Mouse (Mus musculus) limb, embryonic 10.5 days (tissue): ENCODE measurements around the gene Shisa7. TPM values are rescaled to one million over a fixed set of nuclear protein-coding genes. Genes with fewer than 3 reads are reported as not detected.
"Not testable (repeated sequence)": the region's sequence is repeated elsewhere in the genome, so short reads cannot be mapped to it uniquely, and the experiment has no call there.

ENCODE experiments used
- DNase-seq: peaks from one replicate; pipeline ENCODE4 v3.0.0-alpha.2; 2017; ENCODE audit warnings: low spot score
- H3K27ac ChIP-seq: fragments of 300-500 bp; sonication (generic); 2 replicates; pipeline ENCODE4 v1.5.1; 2016; ENCODE audit warnings: mild to moderate bottlenecking
- H3K27me3 ChIP-seq: fragments of 300-500 bp; sonication (generic); 2 replicates; pipeline ENCODE4 v1.6.1; 2016; ENCODE audit warnings: low read depth, mild to moderate bottlenecking; ENCODE audit not compliant: poor library complexity, severe bottlenecking
- H3K36me3 ChIP-seq: fragments of 300-500 bp; sonication (generic); 2 replicates; pipeline ENCODE4 v1.6.1; 2016; ENCODE audit warnings: mild to moderate bottlenecking, moderate library complexity
- H3K4me1 ChIP-seq: fragments of 300-500 bp; sonication (generic); 2 replicates; pipeline ENCODE4 v1.6.1; 2016
- H3K4me3 ChIP-seq: fragments of 300-500 bp; sonication (generic); 2 replicates; pipeline ENCODE4 v1.5.1; 2016; ENCODE audit warnings: mild to moderate bottlenecking, moderate library complexity
- H3K9me3 ChIP-seq: fragments of 300-500 bp; sonication (generic); replicated peaks from 2 replicates; pipeline ENCODE4 v1.6.1; 2016; ENCODE audit warnings: mild to moderate bottlenecking
- WGBS: fragments of 180-500 bp; shearing (Covaris S2); methylation state at CpG from one replicate; pipeline ENCODE4 v1.1.7; 2016; 5-methylcytosine and 5-hydroxymethylcytosine counted together
- polyA plus RNA-seq: library from polyadenylated mRNA; unstranded; fragments of >200 nt; fragmentation: Nextera tagmentation; extraction: Ambion mirVana; gene quantifications from 2 replicates; pipeline ENCODE4 v1.2.1, GENCODE M21; 2016

Gene Shisa7
- polyA plus RNA-seq = 0.16 and 0.18 TPM in 2 replicates

DNA sequence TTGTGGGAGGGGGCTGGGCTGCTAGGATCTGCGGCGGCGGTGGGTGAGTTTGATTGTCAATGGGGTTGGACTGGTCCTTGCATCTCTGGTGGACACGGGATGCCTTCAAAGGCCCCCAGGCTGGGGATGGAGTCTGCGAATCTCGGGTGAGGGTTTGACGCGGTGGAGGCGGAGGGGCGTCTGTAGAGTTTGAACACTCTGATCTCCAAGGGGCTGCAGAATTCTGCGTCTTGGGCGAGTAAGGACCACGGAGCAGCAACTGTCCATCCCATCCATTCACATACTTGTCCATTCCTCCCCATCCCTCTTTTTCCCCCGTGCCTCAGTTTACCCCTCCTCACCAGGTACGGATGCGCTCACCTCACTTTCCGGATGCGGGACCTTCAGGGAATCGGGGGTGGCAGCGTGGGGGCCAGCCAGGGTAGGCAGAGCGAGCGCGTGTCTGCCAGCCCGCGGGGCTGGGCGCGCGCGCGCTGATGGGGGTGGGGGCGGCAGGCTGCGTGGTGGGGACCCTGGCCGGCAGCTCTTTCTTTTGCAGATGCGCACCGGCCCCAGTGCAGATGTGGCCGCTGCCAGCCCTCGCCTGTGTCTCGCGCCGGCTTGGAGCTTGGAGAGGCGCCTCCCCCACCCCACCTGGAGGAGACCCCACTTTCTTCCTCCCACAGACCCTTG lies at the start of gene Shisa7:
Shisa7 (minus strand) TSS at position 452 of the 672 bp plus-strand sequence.
- Histone ChIP-seq H3K4me1 (peaks cover 27% of the 10 kb centered on the region), H3K9me3 (no peaks in the 10 kb centered on the region), H3K27me3 (peaks cover 79% of the 10 kb centered on the region), H3K36me3 (no peaks in the 10 kb centered on the region), H3K4me3 (peak within 1 kb of the TSS; percentile 56), H3K27ac (0 out of 2 replicates have a peak within 1 kb of the TSS, but pooled peaks have one; percentile 14)
- 1% methylated on average over 41 of the region's 41 CpGs for WGBS
- no peak for DNase-seq

DNA sequence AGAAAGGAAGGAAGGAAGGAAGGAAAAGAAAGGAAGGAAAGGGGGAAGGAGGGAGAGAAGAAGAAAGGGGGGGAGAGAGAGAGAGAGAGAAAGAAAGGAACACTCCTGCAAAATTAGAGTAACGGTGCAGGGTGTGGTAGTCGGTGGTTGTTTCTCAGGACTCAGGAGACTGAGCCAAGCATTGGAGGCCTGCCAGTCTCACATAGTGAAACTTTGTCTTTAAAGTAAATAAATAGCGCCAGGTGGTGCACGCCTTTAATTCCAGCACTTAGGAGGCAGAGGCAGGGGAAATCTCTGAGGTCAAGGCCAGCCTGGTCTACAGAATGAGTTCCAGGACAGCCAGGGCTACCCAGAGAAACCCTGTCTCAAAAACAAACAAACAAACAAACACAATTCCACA lies 42.2 kb upstream of the Shisa7 start:
- Histone ChIP-seq H3K27ac (no peak overlapping the region), H3K9me3 (peaks cover 2% of the 10 kb centered on the region; the same call in 1 of the 2 replicates), H3K4me3 (no peak overlapping the region), H3K27me3 (no peaks in the 10 kb centered on the region), H3K36me3 (no peaks in the 10 kb centered on the region), H3K4me1 (no peaks in the 10 kb centered on the region)
- 88% methylated on average over 4 of the region's 4 CpGs for WGBS
- DNase-seq = no peak

DNA sequence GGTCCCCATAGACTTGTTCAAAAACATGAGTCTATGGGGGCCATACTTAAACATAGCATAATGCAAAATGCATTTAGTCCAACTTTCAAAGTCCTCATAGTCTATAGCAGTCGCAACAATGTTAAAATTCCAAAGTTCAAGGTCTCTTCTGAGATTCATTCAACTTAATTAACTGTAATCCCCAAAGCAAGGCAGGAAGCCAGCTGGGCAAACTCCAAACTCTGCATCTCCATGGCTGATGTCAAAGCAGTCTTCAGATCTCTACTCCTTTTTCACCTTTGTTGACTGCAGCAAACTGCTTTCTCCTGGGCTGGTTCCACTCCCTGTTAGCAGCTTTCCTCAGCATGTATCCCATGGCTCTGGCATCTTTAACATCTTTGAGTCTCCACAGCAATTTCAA lies 34.5 kb upstream of the Shisa7 start:
- H3K4me1 ChIP-seq = peaks cover 17% of the 10 kb centered on the region
- not testable (repeated sequence) for DNase-seq, H3K4me3 ChIP-seq, H3K27me3 ChIP-seq, H3K9me3 ChIP-seq, H3K36me3 ChIP-seq, H3K27ac ChIP-seq
- WGBS = 93% methylated on average over 1 of the region's 1 CpGs

DNA sequence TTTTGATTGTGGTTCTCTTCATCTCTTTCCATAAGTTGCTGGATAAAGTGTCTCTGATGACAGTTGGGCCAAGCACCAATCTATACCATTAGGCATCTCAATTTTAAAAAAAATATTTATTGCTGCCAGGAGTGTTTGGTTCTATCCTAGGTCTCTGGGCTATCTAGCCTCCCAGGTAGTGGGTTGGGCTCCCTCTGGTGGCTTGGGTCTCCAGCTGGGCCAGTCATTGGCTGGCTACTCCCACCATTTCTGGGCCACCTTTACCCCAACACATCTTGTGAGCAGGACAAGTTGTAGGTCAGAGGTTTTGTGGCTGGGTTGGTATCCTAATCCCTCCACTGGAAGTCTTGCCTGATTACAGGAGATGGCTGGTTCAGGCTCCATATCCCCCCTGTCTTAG lies 33.7 kb upstream of the Shisa7 start:
- Histone ChIP-seq H3K4me1 (peaks cover 17% of the 10 kb centered on the region), H3K27me3 (no peaks in the 10 kb centered on the region), H3K4me3 (no peak overlapping the region), H3K27ac (no peak overlapping the region), H3K36me3 (no peaks in the 10 kb centered on the region), H3K9me3 (peaks cover 2% of the 10 kb centered on the region; the same call in 1 of the 2 replicates)
- DNase-seq = no peak

DNA sequence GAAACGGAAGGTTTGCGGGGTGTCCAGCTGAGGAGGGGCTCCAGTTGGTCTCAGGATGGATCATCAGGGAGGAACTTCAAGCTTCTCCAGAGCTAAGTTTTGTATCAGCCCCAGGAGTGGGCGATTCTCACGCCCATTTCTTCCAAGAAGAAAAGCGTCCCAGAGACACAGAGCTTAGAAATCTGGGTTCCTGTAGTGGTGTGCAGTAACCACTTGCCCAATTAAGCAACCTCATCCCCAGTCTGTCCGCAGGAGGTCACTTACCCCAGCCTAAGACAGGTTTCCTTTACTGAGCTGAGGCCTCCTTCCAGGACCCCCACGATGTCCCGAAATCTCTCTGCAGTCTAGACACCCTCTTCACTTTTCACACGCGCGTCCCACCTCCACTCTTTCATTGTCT lies 32.7 kb upstream of the Shisa7 start:
- Histone ChIP-seq H3K36me3 (no peaks in the 10 kb centered on the region), H3K27me3 (no peaks in the 10 kb centered on the region), H3K4me1 (peaks cover 17% of the 10 kb centered on the region), H3K27ac (peak overlapping the region; percentile 78), H3K4me3 (peak overlapping the region; percentile 63), H3K9me3 (peaks cover 2% of the 10 kb centered on the region; the same call in 1 of the 2 replicates)
- 9% methylated on average over 11 of the region's 11 CpGs for WGBS
- DNase-seq = no peak

DNA sequence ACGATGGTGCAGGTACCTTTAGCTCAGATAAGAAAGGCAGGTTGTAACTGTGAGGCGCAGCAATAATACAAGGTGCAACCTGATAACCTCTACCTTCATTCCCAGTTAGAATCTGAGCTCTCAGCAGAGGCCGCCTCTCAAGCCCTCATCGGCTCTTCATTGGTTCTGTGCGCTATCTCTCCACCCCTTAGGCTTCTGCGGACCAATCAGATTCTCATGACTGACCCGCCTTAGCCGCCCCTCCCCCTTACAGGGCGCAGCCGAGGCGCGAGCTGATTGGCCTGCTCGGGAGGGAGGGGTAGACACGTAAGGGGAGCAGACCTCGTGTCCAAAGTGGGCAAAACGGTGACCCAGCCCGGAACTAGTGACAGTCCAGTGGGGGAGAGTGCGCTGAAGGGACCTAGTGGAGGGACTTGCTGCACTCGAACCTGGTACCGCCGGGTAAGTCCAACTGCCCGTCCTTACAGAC lies 32.3 kb upstream of the Shisa7 start, which contains the start of gene Isoc2a:
Isoc2a (plus strand) TSS at position 401 of the 469 bp plus-strand sequence.
- Histone ChIP-seq H3K36me3 (no peaks in the 10 kb centered on the region), H3K27ac (peak within 1 kb of the TSS; percentile 78), H3K4me3 (peak within 1 kb of the TSS; percentile 63), H3K27me3 (no peaks in the 10 kb centered on the region), H3K4me1 (peaks cover 18% of the 10 kb centered on the region), H3K9me3 (no peaks in the 10 kb centered on the region)
- under 1% methylated on average over 22 of the region's 22 CpGs for WGBS
- peak; percentile 92 for DNase-seq

DNA sequence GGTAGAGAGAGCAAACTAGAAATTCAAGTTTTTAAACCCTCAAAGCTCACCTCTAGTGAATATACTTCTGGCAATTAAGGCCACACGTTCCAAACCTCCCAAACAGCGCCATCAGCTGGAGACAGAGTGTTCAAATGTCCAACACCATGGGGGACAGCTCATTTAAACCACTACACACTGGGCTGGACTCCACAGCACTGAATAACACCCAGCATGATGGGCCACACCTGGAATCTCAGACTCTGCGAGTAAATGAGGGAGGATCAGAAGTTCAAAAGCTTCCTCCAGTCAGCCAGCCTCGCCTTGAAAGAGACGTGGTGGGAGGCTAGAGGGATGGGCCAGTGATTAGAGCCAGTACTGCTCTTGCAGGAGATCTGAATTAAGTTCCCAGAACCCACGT lies 25.6 kb upstream of the Shisa7 start, which contains the start of gene Isoc2b:
Isoc2b (minus strand) TSS at position 126 of the 400 bp plus-strand sequence.
- 61% methylated on average over 6 of the region's 6 CpGs for WGBS
- no peaks in the 10 kb centered on the region for H3K36me3 ChIP-seq
- no peak for DNase-seq
- no peaks in the 10 kb centered on the region for H3K27me3 ChIP-seq
- H3K4me3 ChIP-seq = no peak within 1 kb of the TSS
- no peaks in the 10 kb centered on the region for H3K9me3 ChIP-seq
- no peak within 1 kb of the TSS for H3K27ac ChIP-seq
- peaks cover 18% of the 10 kb centered on the region for H3K4me1 ChIP-seq

DNA sequence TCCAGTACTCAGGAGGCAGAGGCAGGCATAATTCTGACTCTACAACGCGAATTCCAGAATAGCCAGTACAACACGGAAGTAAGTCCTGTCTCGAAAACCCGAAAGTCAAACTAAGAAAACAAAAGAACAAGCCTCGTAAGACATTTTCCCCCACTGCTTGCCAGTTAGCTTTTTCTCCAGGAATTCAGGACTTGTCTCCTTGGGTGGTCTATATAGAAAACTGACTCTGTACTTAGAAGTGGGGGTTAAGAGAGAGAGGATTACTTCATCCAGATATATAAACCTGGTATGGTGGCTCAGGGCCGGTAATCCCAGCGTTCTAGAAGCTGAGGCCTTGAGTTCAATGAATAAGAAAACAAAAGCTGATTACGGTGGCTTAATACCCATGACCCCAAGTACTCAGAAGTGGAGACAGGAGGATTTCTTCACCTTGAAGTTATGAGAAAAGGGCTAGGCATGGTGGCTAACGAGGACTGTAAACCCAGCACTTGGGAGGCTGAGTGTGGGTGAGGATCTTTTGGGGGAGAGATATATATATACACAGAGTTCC lies 22.2 kb upstream of the Shisa7 start:
- peak overlapping the region; percentile 66 for H3K4me3 ChIP-seq
- H3K27ac ChIP-seq = peak overlapping the region; percentile 87
- no peak for DNase-seq
- 63% methylated on average over 10 of the region's 10 CpGs for WGBS
- H3K36me3 ChIP-seq = no peaks in the 10 kb centered on the region
- peaks cover 17% of the 10 kb centered on the region for H3K4me1 ChIP-seq
- H3K27me3 ChIP-seq = no peaks in the 10 kb centered on the region
- no peaks in the 10 kb centered on the region for H3K9me3 ChIP-seq

DNA sequence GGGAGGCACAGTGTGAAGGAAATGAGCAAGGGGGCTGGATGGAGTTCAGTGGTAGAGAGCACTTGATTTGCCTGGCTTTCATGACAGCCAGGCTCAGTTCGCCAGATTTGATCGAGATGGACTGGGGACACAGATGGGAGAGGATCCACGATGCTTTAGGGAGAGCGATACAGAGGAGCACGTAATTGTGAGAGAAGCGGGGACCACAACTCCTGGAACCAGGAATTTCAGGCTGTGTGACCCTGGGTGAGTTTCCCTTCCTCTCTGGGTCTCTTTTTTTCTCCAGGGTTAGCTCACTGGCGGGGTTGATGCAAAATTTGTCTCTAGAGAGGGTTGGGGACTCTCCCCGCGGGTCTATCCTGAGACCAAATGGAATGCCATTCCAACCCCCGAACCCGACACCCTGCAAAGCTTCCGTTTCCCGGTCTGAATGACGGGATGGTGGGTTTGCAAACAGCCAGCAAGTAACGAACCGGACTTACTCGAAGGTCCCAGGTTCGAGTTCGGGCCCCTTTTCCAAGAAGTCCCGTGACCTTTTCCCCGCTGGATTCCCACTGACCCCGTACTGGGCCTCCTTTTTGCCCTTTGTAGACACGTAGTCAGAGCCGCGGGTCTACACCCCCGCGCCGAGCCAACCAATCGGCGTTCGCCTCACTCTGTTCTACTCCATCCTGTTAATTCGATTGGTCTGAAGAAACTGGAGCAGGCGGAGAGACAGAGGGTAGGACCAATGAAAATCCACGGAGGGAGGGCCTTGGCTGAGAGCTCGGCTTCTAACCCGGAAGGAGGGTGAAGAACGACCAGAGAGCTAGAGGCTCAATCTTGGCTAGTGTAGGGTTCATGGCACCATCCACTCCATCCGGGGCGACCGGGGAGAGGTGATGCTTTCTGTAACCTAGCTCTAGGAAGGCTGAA lies 21.3 kb upstream of the Shisa7 start:
- peak overlapping the region; percentile 66 for H3K4me3 ChIP-seq
- peak overlapping the region; percentile 87 for H3K27ac ChIP-seq
- no peaks in the 10 kb centered on the region for H3K27me3 ChIP-seq
- no peaks in the 10 kb centered on the region for H3K9me3 ChIP-seq
- DNase-seq = peak; percentile 92
- H3K4me1 ChIP-seq = peaks cover 15% of the 10 kb centered on the region
- WGBS = 5% methylated on average over 40 of the region's 40 CpGs
- H3K36me3 ChIP-seq = no peaks in the 10 kb centered on the region

DNA sequence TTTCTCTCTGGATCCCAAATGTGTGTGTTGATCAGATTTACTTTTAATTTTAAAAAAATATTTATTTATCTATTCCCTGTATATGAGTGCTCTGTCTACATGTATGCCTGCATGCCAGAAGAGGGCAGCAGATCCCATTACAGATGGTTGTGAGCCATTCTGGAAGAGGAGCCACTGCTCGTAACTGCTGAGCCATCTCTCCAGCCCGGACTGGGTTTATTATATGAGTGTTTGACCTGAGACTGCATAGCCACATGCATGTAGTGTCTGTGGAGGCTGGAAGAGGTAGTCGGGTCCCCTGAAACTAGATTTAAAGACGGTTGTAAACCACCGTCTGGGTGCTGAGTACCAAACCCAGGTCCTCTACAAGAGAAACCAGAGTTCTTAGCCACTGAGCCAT lies 20.6 kb upstream of the Shisa7 start:
- Histone ChIP-seq H3K4me3 (peak overlapping the region; percentile 66), H3K27me3 (no peaks in the 10 kb centered on the region), H3K27ac (peak overlapping the region; percentile 87; the same call in 1 of the 2 replicates), H3K9me3 (no peaks in the 10 kb centered on the region), H3K4me1 (peaks cover 15% of the 10 kb centered on the region), H3K36me3 (no peaks in the 10 kb centered on the region)
- WGBS = 56% methylated on average over 5 of the region's 5 CpGs
- no peak for DNase-seq

DNA sequence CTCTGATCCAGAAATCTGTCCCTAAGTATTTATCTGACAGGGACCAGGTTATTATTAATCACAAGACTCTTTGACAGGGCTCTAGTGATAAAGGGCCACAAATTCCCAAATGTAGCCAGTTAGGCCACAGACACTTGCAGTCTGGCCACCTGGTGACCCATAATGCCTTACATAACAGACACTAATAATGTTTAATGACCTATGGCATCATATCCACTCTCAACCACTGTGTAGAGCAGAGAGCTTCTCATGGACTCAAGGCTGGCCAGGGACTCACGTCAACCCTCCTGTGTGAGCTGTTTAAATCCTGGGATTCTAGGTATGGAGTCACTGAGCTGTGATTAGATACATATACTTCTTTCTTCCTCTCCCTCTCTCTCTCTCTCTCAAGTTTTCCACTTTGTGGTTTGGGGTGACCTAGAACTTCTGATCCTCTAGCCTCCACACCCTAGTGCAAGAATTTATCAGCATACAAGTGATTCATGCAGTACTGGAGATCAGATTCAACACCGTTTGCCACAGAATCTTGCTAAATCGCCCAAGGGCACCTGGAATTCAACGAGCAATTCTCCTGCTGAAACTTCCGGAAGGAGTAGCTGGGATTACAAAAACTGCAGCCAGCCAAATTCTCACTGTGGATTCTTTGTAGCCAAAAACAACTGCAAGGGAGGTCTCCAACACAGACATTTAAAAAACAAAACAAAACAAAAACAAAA lies 19.8 kb upstream of the Shisa7 start:
- peaks cover 15% of the 10 kb centered on the region for H3K4me1 ChIP-seq
- no peak for DNase-seq
- H3K27ac ChIP-seq = no peak overlapping the region
- no peaks in the 10 kb centered on the region for H3K9me3 ChIP-seq
- H3K27me3 ChIP-seq = no peaks in the 10 kb centered on the region
- no peak overlapping the region for H3K4me3 ChIP-seq
- no peaks in the 10 kb centered on the region for H3K36me3 ChIP-seq
- WGBS = 87% methylated on average over 5 of the region's 5 CpGs

DNA sequence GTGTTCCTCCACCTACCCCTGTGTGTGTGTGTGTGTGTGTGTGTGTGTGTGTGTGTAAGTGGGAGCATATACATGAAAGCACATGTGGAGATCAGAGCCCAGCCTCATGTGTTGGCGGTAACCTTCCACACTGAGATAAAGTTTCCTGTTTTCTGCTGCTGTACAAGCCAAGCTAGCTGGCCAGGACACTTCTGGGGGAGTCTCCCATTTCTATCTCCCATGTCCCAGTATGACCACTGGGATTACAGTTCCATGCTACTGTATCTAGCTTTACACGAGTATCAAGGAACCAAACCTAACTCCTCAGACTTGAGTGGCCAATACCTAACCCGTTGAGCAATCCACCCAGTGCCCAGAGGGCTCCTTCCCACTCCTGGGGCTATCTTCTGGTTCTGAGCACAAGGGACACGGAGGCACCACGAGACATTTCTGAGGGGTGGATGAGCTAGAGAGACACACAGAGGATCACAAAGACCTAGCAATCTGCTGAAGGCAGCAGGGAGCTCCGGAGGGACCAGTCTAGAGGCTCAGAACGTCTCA lies 19.1 kb upstream of the Shisa7 start:
- Histone ChIP-seq H3K36me3 (no peaks in the 10 kb centered on the region), H3K27ac (no peak overlapping the region), H3K4me3 (no peak overlapping the region), H3K9me3 (no peaks in the 10 kb centered on the region), H3K27me3 (no peaks in the 10 kb centered on the region), H3K4me1 (peaks cover 15% of the 10 kb centered on the region)
- DNase-seq = no peak
- WGBS = 78% methylated on average over 7 of the region's 7 CpGs
